Mouse (Mus musculus): ENCODE measurements around the gene Rpl36.

Rpl36 gene

DNA sequence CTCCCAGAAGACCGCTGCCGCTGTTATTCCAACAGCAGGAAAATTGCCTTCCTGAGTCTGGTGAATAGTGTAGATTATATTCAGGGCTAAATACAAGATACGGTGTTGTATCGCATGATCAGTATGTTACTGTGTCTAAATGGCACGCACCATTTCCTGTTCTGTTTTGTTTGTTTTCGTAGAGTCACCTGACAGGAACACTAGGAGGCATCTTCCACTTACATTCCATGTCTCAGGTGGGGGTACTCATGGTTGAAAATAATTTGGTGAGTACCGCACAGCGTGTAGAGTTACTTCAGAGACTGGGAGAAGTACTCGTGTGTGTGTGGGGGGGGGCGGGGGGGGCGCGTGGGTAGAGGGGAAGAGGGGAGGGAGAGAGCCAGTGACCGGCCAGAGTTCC, 34.3 kb downstream of the Rpl36 start:
- in situ Hi-C loops (cut with MboI, MseI): no loop called here

DNA sequence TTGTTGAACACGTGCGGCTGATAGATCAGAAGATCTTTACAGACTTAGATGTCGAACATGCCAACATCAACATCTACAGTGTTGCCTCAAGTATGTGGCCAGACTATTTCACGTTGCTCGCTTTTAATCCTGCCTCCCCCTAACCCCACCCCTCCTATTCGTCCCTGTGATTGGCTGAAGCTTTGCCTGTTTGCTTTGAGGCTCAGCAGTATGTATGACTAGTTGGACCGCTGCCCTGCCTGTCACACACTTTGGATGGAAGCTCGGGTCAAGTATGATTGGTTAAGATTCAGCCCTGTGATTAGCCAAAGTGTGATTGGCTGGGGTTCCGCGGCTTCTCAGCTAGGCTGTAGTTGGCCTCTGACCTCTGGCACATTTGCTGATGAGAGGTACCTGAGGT, 38.6 kb downstream of the Rpl36 start:
- in situ Hi-C loops (cut with MboI, MseI): loop anchor here (10.0 kb wide), 1 partner anchor 277 kb away; no protein-coding TSS in a partner anchor

DNA sequence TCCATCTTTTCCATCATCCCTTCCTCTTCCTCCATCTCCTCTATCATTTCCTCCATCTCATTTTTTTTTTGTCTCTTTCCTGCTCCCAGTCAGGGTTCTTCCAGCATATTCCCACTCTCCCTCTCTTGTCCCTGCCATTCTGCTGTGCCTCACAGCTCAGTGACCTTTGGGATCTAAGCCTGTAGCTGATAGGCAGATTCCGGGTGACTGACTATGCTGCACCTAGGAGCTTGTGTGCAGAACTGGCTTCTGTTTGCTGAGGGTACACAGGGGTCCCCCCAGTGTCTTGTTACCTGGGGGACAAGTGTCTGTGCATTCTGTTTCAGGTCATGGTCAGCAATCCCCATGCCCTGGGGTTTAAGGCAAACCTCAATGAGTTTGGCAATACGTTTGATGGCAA, 41.6 kb downstream of the Rpl36 start:
- in situ Hi-C loops (cut with MboI, MseI): loop anchor here (10.0 kb wide), 1 partner anchor 280 kb away; no protein-coding TSS in a partner anchor

DNA sequence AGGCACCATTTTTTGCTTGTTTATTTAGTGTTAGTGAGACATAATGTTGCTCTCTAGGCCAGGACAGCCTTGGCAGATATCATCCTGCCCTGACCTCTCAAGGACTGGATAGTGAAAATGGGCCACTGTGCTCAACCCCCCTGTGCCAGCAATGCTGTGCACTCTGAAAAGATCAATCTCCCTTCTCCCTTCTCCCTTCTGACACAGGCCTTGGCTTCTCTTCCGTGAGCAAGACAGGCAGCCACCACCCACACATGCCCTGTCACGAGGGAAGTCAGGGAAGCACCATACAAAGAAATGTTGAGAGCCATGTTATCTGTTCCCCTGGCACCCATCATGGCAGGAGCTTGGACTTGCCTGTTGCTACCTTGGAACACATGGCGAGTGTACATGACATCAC, 42.1 kb downstream of the Rpl36 start:
- in situ Hi-C loops (cut with MboI, MseI): loop anchor here (10.0 kb wide), 1 partner anchor 281 kb away; no protein-coding TSS in a partner anchor

GRCm38 (mm10) chr17:56656171-56656570, 43.0 kb downstream of the Rpl36 start:
- in situ Hi-C loops (cut with MboI, MseI): loop anchor here (10.0 kb wide), 1 partner anchor 281 kb away; no protein-coding TSS in a partner anchor

DNA sequence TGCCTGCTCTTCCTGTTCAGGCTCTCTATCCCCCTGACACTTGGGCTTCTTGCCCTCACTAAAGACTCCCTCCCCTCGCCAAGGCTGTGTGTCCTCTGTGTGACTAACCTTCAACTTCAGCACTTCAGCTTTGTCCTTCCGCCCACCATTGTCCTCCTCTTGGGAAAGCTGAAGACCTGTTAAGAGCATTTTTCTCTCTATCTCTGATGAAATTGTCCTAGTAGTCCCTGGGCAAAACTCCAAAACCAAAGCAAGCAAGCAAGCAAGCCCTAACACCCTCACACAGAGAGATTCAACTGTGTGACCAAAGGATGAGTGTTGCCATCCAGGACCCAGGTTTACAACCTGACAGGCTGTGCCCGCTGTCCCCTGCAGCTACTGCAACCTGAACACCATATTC, 50.4 kb downstream of the Rpl36 start:
- in situ Hi-C loops (cut with MboI, MseI): no loop called here

Data from T-helper 1 cell (primary cell).